Mouse (Mus musculus): ENCODE data around the gene Wipf3. TPM values are rescaled to one million over a fixed set of nuclear protein-coding genes. Genes with fewer than 3 reads are reported as not detected.

Gene Wipf3
- total RNA-seq, 2 experiments from 2014 or later = 51.9 to 62.1 TPM

- no peak for DNase-seq (ENCODE audit: low spot score in 2 of 2)
- intact Hi-C loops (cut with DNase I) = no loop called here
Observed at GRCm38 (mm10) chr6:54428850-54429446, 455 bp upstream of the Wipf3 start.

- intact Hi-C loops (cut with DNase I) = loop anchor here (5.0 kb wide), 2 partner anchors 38 to 47 kb away; no protein-coding TSS in a partner anchor
- no peak for DNase-seq (ENCODE audit: low spot score in 2 of 2)
Observed at GRCm38 (mm10) chr6:54430221-54430620, 818 bp downstream of the Wipf3 start.

- DNase-seq (ENCODE audit: low spot score in 2 of 2) = peak; percentile 83 to 92
- intact Hi-C loops (cut with DNase I) = loop anchor here (5.0 kb wide), 2 partner anchors 39 to 46 kb away; no protein-coding TSS in a partner anchor
Observed at GRCm38 (mm10) chr6:54431761-54432160, 2.4 kb downstream of the Wipf3 start.

GRCm38 (mm10) chr6:54432191-54432590 lies 2.8 kb downstream of the Wipf3 start:
- intact Hi-C loops (cut with DNase I) = loop anchor here (5.0 kb wide), 2 partner anchors 40 to 45 kb away; no protein-coding TSS in a partner anchor
- DNase-seq (ENCODE audit: low spot score in 2 of 2) = no peak

- DNase-seq (ENCODE audit: low spot score in 2 of 2) = no peak
- intact Hi-C loops (cut with DNase I) = loop anchor here (5.0 kb wide), 2 partner anchors 41 to 44 kb away; no protein-coding TSS in a partner anchor
Observed at GRCm38 (mm10) chr6:54432806-54433545, 3.6 kb downstream of the Wipf3 start.

- intact Hi-C loops (cut with DNase I) = loop anchor here (5.0 kb wide), 2 partner anchors 42 to 43 kb away; no protein-coding TSS in a partner anchor
- DNase-seq (ENCODE audit: low spot score in 2 of 2) = peak in 1 of 2 experiments; percentile 33
Observed at GRCm38 (mm10) chr6:54434171-54434570, 4.8 kb downstream of the Wipf3 start.

- DNase-seq (ENCODE audit: low spot score in 2 of 2) = no peak
- intact Hi-C loops (cut with DNase I) = no loop called here
Observed at GRCm38 (mm10) chr6:54435663-54436062, 6.3 kb downstream of the Wipf3 start.

- DNase-seq (ENCODE audit: low spot score in 2 of 2) = no peak
- intact Hi-C loops (cut with DNase I) = no loop called here
Observed at GRCm38 (mm10) chr6:54436286-54436685, 6.9 kb downstream of the Wipf3 start.

GRCm38 (mm10) chr6:54438510-54438909 lies 9.1 kb downstream of the Wipf3 start:
- DNase-seq (ENCODE audit: low spot score in 2 of 2) = no peak
- intact Hi-C loops (cut with DNase I) = no loop called here

- DNase-seq (ENCODE audit: low spot score in 2 of 2) = no peak
- intact Hi-C loops (cut with DNase I) = no loop called here
Observed at GRCm38 (mm10) chr6:54440658-54441057, 11.3 kb downstream of the Wipf3 start.

- no peak for DNase-seq (ENCODE audit: low spot score in 2 of 2)
- intact Hi-C loops (cut with DNase I) = no loop called here
Observed at GRCm38 (mm10) chr6:54443657-54444056, 14.3 kb downstream of the Wipf3 start.

- DNase-seq (ENCODE audit: low spot score in 2 of 2) = no peak
Observed at GRCm38 (mm10) chr6:54444086-54444485, 14.7 kb downstream of the Wipf3 start.

GRCm38 (mm10) chr6:54445249-54445818 lies 15.9 kb downstream of the Wipf3 start:
- intact Hi-C loops (cut with DNase I) = no loop called here
- no peak for DNase-seq (ENCODE audit: low spot score in 2 of 2)

More at GRCm38 (mm10) chr6:54444086-54444485, 14.7 kb downstream of the Wipf3 start:
- intact Hi-C loops (cut with DNase I) = no loop called here

GRCm38 (mm10) chr6:54447353-54447752 lies 17.9 kb downstream of the Wipf3 start:
- intact Hi-C loops (cut with DNase I) = no loop called here
- DNase-seq (ENCODE audit: low spot score in 2 of 2) = no peak

- intact Hi-C loops (cut with DNase I) = no loop called here
- no peak for DNase-seq (ENCODE audit: low spot score in 2 of 2)
Observed at GRCm38 (mm10) chr6:54459661-54460060, 30.3 kb downstream of the Wipf3 start.

- intact Hi-C loops (cut with DNase I) = no loop called here
- DNase-seq (ENCODE audit: low spot score in 2 of 2) = no peak
Observed at GRCm38 (mm10) chr6:54460172-54460914, 30.9 kb downstream of the Wipf3 start.

- DNase-seq (ENCODE audit: low spot score in 2 of 2) = peak; percentile 55 to 70
- intact Hi-C loops (cut with DNase I) = no loop called here
Observed at GRCm38 (mm10) chr6:54460915-54461671, 31.7 kb downstream of the Wipf3 start.

- DNase-seq (ENCODE audit: low spot score in 2 of 2) = no peak
- intact Hi-C loops (cut with DNase I) = no loop called here
Observed at GRCm38 (mm10) chr6:54462766-54463165, 33.4 kb downstream of the Wipf3 start.

Measured in left cerebral cortex, postnatal 14 days (tissue).